ENCODE assay signal across 9 mouse cellular contexts in the genomic region with DNA sequence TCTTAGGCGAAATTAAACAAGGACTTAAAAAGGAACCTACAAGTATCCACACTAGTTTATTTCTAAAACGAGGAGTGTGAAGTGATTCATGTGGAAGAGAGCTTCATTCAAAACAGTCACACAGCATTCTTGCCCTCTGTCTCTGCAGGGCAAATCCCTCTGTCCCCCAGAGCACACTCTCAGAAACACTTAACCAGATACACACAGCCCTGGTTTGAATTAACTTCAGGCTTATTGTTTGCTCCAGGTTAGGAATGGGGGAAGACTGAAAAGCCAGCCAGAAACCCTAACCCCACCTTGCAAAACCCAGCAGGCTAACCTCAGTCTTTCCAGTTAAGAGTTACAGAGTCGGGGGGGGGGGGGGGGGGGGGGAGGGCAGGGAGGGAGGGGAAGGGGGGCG. TPM values are rescaled to one million over a fixed set of nuclear protein-coding genes. Genes with fewer than 3 reads are reported as not detected.
A peak's percentile ranks its signal among the peaks of the same experiment; 100 is the strongest.
DNase-seq lines count a peak whose midpoint lies in the region; ATAC-seq lines count a peak whose summit lies in the region.
"Had no signal": no experiment of that assay in that cellular context is flagged by ENCODE, and none has a peak within 500 bp of the region (broad histone marks: within the 10 kb centered on the region; RNA-seq: fewer than 3 reads in every experiment).

No protein-coding gene starts in this region.

- 36% methylated on average over 3 of the region's 4 CpGs for WGBS in kidney, embryonic 15.5 days
- WGBS in embryonic facial prominence, embryonic 14.5 days = 12% methylated on average over 3 of the region's 4 CpGs
- WGBS in intestine, embryonic 15.5 days = 27% methylated on average over 2 of the region's 4 CpGs
- WGBS in midbrain, embryonic 16.5 days = 17% methylated on average over 3 of the region's 4 CpGs

- no peak overlapping the region for H3K9ac ChIP-seq in kidney, embryonic 15.5 days
- peak overlapping the region; percentile 94 for H3K9ac ChIP-seq in embryonic facial prominence, embryonic 14.5 days (ENCODE audit: low read depth, low read length)
- H3K9ac ChIP-seq in intestine, embryonic 15.5 days = peak overlapping the region; percentile 96; the same call in 1 of the 2 replicates
- no peak overlapping the region for H3K9ac ChIP-seq in midbrain, embryonic 16.5 days (ENCODE audit: low read depth, low read length)

- no peaks in the 10 kb centered on the region for H3K9me3 ChIP-seq in kidney, embryonic 15.5 days (replicated peaks)
- H3K9me3 ChIP-seq in embryonic facial prominence, embryonic 14.5 days (ENCODE audit: control insufficient read depth, low read length) = no peaks in the 10 kb centered on the region
- no peaks in the 10 kb centered on the region for H3K9me3 ChIP-seq in intestine, embryonic 15.5 days
- no peaks in the 10 kb centered on the region for H3K9me3 ChIP-seq in midbrain, embryonic 16.5 days (replicated peaks; ENCODE audit: control insufficient read depth, low read length, poor library complexity, severe bottlenecking)

- ATAC-seq in kidney, embryonic 15.5 days (replicated peaks; ENCODE audit: low FRiP score) = no peak
- no peak for ATAC-seq in embryonic facial prominence, embryonic 14.5 days (ENCODE audit: low read depth)
- ATAC-seq in intestine, embryonic 15.5 days = no peak
- no peak for ATAC-seq in midbrain, embryonic 16.5 days

- H3K27me3 ChIP-seq in kidney, embryonic 15.5 days = no peaks in the 10 kb centered on the region
- no peaks in the 10 kb centered on the region for H3K27me3 ChIP-seq in embryonic facial prominence, embryonic 14.5 days (replicated peaks; ENCODE audit: control insufficient read depth, insufficient read depth, low read length)
- no peaks in the 10 kb centered on the region for H3K27me3 ChIP-seq in intestine, embryonic 15.5 days (replicated peaks)
- H3K27me3 ChIP-seq in midbrain, embryonic 16.5 days (ENCODE audit: control insufficient read depth, insufficient read depth, low read depth, low read length) = no peaks in the 10 kb centered on the region

- peaks cover 8% of the 10 kb centered on the region; the same call in 1 of the 2 replicates for H3K36me3 ChIP-seq in kidney, embryonic 15.5 days
- H3K36me3 ChIP-seq in embryonic facial prominence, embryonic 14.5 days (ENCODE audit: control insufficient read depth, insufficient read depth, low read length) = peaks cover 14% of the 10 kb centered on the region; the same call in 1 of the 2 replicates
- H3K36me3 ChIP-seq in intestine, embryonic 15.5 days = no peaks in the 10 kb centered on the region
- no peaks in the 10 kb centered on the region for H3K36me3 ChIP-seq in midbrain, embryonic 16.5 days (ENCODE audit: control insufficient read depth, insufficient read depth, low read length)

- H3K4me1 ChIP-seq in kidney, embryonic 15.5 days = peaks cover 53% of the 10 kb centered on the region
- peaks cover 38% of the 10 kb centered on the region for H3K4me1 ChIP-seq in embryonic facial prominence, embryonic 14.5 days (ENCODE audit: control insufficient read depth, insufficient read depth, low read length)
- peaks cover 35% of the 10 kb centered on the region for H3K4me1 ChIP-seq in intestine, embryonic 15.5 days (replicated peaks)
- H3K4me1 ChIP-seq in midbrain, embryonic 16.5 days (ENCODE audit: control insufficient read depth, insufficient read depth, low read length) = peaks cover 31% of the 10 kb centered on the region

- intact Hi-C loops in left cerebral cortex, postnatal 14 days (cut with DNase I) = no loop called here

- no peak overlapping the region for H3K27ac ChIP-seq in kidney, embryonic 15.5 days
- peak overlapping the region; percentile 39; the same call in 1 of the 2 replicates for H3K27ac ChIP-seq in embryonic facial prominence, embryonic 14.5 days (replicated peaks; ENCODE audit: low read depth, low read length)
- no peak overlapping the region for H3K27ac ChIP-seq in intestine, embryonic 15.5 days
- no peak overlapping the region for H3K27ac ChIP-seq in midbrain, embryonic 16.5 days (ENCODE audit: low read length)

- peak overlapping the region; percentile 92 for H3K4me3 ChIP-seq in kidney, embryonic 15.5 days (replicated peaks)
- H3K4me3 ChIP-seq in embryonic facial prominence, embryonic 14.5 days (ENCODE audit: low read depth, low read length) = peak overlapping the region; percentile 92; the same call in 1 of the 2 replicates
- H3K4me3 ChIP-seq in intestine, embryonic 15.5 days (replicated peaks) = peak overlapping the region; percentile 94
- H3K4me3 ChIP-seq in midbrain, embryonic 16.5 days (ENCODE audit: low read depth, low read length) = no peak overlapping the region

- peak overlapping the region; percentile 78 for H3K4me2 ChIP-seq in kidney, embryonic 15.5 days
- H3K4me2 ChIP-seq in embryonic facial prominence, embryonic 14.5 days (ENCODE audit: low read depth, low read length) = peak overlapping the region; percentile 94
- H3K4me2 ChIP-seq in intestine, embryonic 15.5 days (replicated peaks) = peak overlapping the region; percentile 82
- peak overlapping the region; percentile 84 for H3K4me2 ChIP-seq in midbrain, embryonic 16.5 days (ENCODE audit: low read length)

- DNase-seq in kidney, postnatal 4 days = no peak
- DNase-seq in embryonic facial prominence, embryonic 14.5 days (ENCODE audit: low spot score) = no peak
- DNase-seq in thymus, postnatal 10 days (ENCODE audit: low spot score in 2 of 2) = no peak
- DNase-seq in left cerebral cortex, postnatal 14 days (ENCODE audit: low spot score in 2 of 2) = no peak
- DNase-seq in right cerebral cortex, postnatal 14 days = no peak
- DNase-seq: kidney, adult 8-10 months had no signal

RNA-seq across cellular contexts. Expression of a gene that starts 2.6 kb away (rescaled TPM):
- polyA plus RNA-seq in kidney, embryonic 15.5 days (2015; fragmentation: Nextera tagmentation; extraction: Ambion mirVana) = 46.2 and 49.7 TPM in 2 replicates
- 49.4 and 61.6 TPM in 2 replicates for polyA plus RNA-seq in embryonic facial prominence, embryonic 14.5 days (2014; fragmentation: Nextera tagmentation; extraction: Ambion mirVana)
- 83.1 and 96.8 TPM in 2 replicates for polyA plus RNA-seq in intestine, embryonic 15.5 days (2015; fragmentation: Nextera tagmentation; extraction: Ambion mirVana)
- 17.1 and 24.0 TPM in 2 replicates for polyA plus RNA-seq in midbrain, embryonic 16.5 days (2015; fragmentation: Nextera tagmentation; extraction: Ambion mirVana)
- under 1 TPM; 0.18 to 0.47 TPM for total RNA-seq in left cerebral cortex, postnatal 14 days (2021)

RNA-seq across cellular contexts. Expression of a gene that starts 51.7 kb away (rescaled TPM):
- polyA plus RNA-seq in kidney, embryonic 15.5 days (2015; fragmentation: Nextera tagmentation; extraction: Ambion mirVana) = 122 and 130 TPM in 2 replicates
- 39.6 and 40.6 TPM in 2 replicates for polyA plus RNA-seq in embryonic facial prominence, embryonic 14.5 days (2014; fragmentation: Nextera tagmentation; extraction: Ambion mirVana)
- 81.4 and 82.9 TPM in 2 replicates for polyA plus RNA-seq in intestine, embryonic 15.5 days (2015; fragmentation: Nextera tagmentation; extraction: Ambion mirVana)
- polyA plus RNA-seq in midbrain, embryonic 16.5 days (2015; fragmentation: Nextera tagmentation; extraction: Ambion mirVana) = 105 and 141 TPM in 2 replicates
- 10 to 100 TPM; 66.6 to 82.9 TPM for total RNA-seq in left cerebral cortex, postnatal 14 days (2021)

Comparison
In these comparisons a context has a peak if more than half of its experiments do, and no peak if none do; other contexts are left out.
1. H3K9ac ChIP-seq: peak in embryonic facial prominence, embryonic 14.5 days (single experiment) and intestine, embryonic 15.5 days (single experiment); none in kidney, embryonic 15.5 days (single experiment) and midbrain, embryonic 16.5 days (single experiment).
2. Peak in every context shown above with its lines, with median percentiles within 50 percentile points of each other: H3K4me2 ChIP-seq.